Mouse (Mus musculus) heart, postnatal 10 days (tissue): ENCODE data around the gene Spo11. TPM values are rescaled to one million over a fixed set of nuclear protein-coding genes. Genes with fewer than 3 reads are reported as not detected.

Experiments
- DNase-seq, 2 experiments: peaks; one replicate each; pipeline ENCODE4 v3.0.0; 2021
- intact Hi-C: fragments of 180-260 bp; cut with DNase I; formaldehyde crosslinking; loops from one replicate; pipeline ENCODE4 v1.15.1; 2025
- total RNA-seq, 2 experiments: library from RNA; stranded (reverse); gene quantifications; 2 replicates each; pipeline ENCODE4 v1.2.3; 2021

Spo11 gene
- total RNA-seq, 2 experiments from 2014 or later = not detected

GRCm38 (mm10) chr2:173026286-173026685, 48.8 kb downstream of the Spo11 start:
- no peak for DNase-seq
- intact Hi-C loops = loop anchor here (10.0 kb wide), 1 partner anchor 229 kb away; no protein-coding TSS in a partner anchor

- peak in 1 of 2 experiments; percentile 13 for DNase-seq
- intact Hi-C loops = loop anchor here (10.0 kb wide), 1 partner anchor 228 kb away; no protein-coding TSS in a partner anchor
These were observed 49.2 kb downstream of the Spo11 start for GRCm38 (mm10) chr2:173026688-173027131.

GRCm38 (mm10) chr2:173027169-173027823, 49.8 kb downstream of the Spo11 start:
- intact Hi-C loops = loop anchor here (10.0 kb wide), 1 partner anchor 228 kb away; no protein-coding TSS in a partner anchor
- DNase-seq = no peak

DNA sequence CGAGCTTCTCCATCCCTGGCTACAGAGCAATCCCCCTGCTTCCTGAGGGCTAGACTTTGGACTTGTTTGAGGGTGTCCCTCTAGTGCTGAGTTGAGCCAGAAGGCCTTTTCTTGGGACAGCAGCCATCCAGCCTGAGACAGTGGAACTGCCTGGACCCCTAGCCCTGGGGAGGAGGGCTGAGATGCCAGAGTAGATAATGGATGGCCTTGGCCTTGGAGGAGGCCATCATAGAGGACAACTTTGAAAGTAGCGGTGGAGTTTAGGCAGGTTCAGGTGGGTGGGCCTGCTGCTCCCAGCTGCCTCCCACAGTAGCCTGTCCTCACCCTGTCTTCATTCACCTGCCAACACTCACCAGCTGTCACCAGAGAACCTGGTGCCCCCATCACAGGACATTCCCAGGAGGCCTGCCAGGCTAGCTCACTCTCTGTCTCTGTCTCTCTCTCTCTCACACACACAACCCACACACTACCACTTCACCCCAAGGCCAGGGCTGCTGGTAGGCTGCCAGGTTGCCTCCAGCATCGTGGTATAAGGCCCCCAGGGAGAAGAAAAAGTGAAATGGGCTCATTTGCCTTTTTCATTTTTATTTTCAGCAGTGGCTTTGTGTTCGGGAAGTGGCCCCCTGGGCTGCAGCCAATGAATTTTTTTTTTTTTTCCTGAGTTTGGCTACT, 50.5 kb downstream of the Spo11 start:
- intact Hi-C loops = loop anchor here (2.0 to 10.0 kb wide), 2 partner anchors 53 to 227 kb away; no protein-coding TSS in a partner anchor
- no peak for DNase-seq

DNA sequence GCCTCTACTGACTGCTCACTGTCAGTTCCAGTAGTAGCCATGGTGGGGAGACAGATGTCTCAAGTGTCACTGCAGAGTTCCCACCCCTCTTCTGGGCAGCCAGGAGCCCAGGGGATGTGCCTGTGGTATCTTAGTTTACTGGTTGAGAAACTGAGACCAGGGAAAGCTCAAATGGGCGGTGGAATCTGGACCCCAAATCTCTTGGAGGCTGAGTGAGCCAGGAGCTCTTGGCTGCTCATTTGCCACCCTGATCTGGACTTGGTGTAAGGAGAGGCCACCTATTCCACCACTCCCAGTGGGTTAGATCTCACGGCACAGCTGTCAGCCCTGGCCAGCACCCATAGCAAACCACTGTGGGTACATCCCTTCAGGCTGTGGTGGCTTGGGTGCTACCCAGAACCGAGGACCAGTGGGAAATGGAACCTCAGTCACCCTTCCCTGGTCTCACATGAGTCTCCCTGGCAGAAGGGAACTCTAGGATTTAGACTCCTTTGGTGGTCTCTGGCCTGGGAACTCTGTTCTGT, 51.1 kb downstream of the Spo11 start:
- intact Hi-C loops = loop anchor here (2.0 to 10.0 kb wide), 2 partner anchors 52 to 226 kb away; no protein-coding TSS in a partner anchor
- peak in 1 of 2 experiments; percentile 12 for DNase-seq

GRCm38 (mm10) chr2:173030591-173031338, 53.3 kb downstream of the Spo11 start:
- DNase-seq = no peak
- intact Hi-C loops = no loop called here

GRCm38 (mm10) chr2:173033531-173033930, 56.0 kb downstream of the Spo11 start:
- no peak for DNase-seq
- intact Hi-C loops = no loop called here

- intact Hi-C loops = no loop called here
- DNase-seq = no peak
These were observed 57.5 kb downstream of the Spo11 start for GRCm38 (mm10) chr2:173034998-173035397.

DNA sequence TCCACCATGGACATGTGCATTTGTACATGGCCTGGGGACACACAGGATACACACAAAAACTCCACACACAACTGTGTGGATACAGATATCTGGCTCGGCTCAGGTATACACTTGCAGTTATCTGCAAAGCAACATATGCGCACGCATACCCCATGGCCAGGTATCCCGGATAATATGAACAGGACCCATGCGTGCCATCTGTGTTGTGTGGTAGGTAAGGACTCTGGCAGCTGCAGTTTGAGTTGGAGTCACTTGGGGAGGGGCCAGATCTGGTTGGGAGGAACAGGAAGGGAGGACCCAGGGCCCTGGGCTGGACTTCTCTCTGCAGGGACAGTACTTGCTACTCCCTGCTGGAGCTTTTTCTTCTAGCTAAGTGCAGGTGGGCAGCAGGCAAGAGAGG, 58.2 kb downstream of the Spo11 start:
- DNase-seq = no peak
- intact Hi-C loops = no loop called here

DNA sequence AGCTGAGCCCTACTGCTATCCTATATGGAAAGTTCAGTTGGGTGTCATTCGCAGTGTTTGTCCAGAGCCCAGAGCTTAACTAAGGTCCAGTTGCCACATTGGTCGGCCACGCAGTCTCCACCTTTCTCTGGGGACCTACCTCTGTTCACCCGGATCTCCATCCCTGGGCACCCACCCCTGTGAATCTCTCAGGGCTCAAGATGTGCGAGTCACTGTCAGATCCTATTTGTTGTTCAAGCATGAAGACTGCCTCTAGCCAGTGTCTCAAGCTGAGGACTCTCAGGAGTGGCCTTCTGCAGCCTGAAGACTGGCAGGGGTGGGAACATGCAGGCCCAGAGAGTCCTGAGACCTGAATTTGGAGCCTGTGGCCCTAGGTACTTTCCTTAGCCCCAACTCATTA, 58.6 kb downstream of the Spo11 start:
- intact Hi-C loops = no loop called here
- DNase-seq = no peak

GRCm38 (mm10) chr2:173036611-173037010, 59.1 kb downstream of the Spo11 start:
- intact Hi-C loops = no loop called here
- no peak for DNase-seq

- intact Hi-C loops = no loop called here
- DNase-seq = no peak
These were observed 59.8 kb downstream of the Spo11 start for GRCm38 (mm10) chr2:173037347-173037746.

DNA sequence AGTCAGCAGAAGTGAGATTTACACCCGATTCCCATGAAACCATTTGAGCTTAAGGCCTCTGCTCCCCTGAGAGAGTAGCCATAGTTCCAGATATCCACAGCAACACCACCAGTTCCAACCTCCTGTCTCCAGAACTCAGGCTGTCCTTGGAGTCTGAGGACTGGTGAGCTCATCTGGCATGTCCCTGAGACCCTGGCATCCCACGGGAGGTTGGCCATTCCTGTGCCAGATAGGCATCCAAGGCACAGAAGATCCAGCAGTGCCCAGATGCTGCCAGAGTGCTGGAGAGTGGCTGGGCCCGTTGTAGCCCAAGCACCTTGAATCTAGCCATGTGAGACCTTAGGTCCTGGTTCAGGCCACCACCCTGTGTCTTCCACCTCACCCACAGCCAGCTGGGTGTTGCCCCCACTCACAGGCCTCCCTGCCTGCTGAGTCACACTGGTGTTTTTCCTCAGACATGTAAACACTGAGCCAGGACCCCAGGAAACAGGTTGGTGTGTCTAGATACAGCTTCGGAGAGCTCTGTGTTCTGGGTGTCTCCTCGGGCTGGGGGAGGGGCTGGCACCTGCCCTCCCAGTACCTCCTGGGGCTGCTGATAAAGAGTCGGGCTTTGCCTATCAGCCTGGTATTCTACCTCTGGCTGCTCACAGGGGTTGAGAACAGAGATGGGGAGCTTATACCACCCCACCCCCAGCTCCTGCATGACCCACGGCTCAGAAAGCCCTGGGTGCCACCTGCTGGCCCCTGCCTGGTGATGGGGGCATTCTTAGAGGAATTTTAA, 60.5 kb downstream of the Spo11 start:
- intact Hi-C loops = no loop called here
- DNase-seq = no peak

DNA sequence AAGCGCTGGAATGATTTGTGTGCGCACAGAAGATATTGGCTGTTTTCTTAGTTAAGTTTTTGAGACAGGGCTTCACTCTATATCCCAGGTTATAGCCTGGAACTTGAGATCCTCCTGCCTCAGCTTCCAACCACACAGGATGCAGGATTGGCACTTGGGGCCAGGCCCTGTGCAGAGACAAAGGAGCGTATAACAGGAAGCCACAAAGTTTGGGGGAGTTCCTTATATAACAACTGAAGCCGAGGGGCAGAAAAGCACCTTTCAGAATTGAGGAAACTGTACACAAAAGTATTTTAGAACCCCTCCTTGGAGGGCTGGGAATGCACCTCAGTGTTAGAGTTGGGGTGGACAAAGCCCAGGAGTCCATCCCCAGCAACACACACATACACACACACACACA, 61.5 kb downstream of the Spo11 start:
- DNase-seq = no peak
- intact Hi-C loops = no loop called here

DNA sequence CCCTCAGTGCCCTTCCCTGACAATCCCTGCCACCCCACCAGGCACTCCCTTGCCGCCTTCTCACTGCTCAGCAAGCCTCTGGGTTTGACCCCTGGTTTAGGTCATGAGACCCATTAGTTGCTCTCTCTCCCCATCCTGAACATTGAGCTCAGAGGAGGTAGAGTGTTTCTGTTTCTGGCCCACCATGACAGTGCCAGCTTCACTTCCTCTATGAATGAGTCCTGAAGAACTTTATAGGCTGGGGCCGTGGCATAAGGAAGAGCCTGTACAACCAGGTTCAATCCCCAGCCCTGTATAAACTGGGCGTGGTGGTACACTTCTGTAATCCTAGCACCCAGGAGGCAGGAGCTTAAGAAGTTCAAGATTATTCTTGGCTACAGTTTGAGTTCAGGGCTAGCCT, 63.3 kb downstream of the Spo11 start:
- intact Hi-C loops = no loop called here
- DNase-seq = no peak

DNA sequence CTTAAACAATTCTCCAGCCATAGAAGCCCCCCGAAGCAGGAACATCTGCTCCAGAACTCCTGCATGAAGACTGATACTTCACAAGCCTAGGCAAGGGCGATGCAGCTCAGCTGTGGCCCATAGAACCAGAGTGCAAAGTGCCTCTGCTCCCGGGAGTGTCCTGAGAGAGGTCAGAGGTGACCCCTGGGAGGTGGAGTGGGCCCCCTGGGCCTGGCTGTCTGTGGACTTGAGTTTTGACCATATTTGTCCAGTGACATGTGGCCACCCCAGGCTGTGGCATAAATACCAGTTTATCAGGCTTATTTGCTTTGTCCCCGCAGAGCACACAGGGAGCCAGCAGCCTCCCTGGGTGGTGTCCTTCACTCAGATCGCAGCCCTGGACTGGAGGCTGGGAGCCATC, 63.7 kb downstream of the Spo11 start:
- DNase-seq = no peak
- intact Hi-C loops = no loop called here

GRCm38 (mm10) chr2:173041893-173042292, 64.4 kb downstream of the Spo11 start:
- no peak for DNase-seq
- intact Hi-C loops = no loop called here

DNA sequence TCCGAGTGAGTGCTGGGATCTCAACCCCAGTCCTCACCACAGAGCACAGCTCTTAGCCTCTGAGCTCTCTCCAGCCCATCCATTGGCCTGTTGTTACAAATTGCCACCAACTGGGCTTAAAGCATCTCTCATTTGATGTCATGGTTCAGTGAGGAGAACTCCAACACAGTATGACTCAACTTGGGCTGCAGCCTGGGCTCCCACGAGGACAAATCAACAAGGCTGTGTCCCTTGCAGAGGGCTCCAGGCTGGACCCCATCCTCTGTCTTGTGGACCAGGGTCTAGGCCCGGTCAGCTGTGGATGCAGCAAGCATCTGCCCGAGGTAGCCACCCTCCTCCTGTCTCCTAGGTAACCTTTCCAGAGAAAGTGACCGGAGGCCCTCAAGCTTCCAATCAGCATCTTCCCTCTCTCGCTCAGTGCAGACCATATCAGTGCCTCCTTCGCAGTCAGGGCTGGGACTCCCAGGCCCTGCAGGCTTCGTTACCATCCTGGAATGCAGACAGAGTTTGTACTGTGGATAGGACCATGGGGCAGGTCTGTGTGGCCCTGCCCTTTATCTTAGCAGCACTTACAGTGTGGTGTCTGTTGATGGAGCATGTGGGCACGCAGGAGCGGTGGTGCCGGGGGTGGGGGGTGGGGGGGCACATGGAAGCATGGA, 65.1 kb downstream of the Spo11 start:
- no peak for DNase-seq
- intact Hi-C loops = no loop called here
